Mouse (Mus musculus) midbrain, postnatal 0 days (tissue): ENCODE measurements around the gene Grifin. TPM values are rescaled to one million over a fixed set of nuclear protein-coding genes. Genes with fewer than 3 reads are reported as not detected.

ENCODE experiments used
- ATAC-seq: fragments of 200-750 bp; cut with Nextera tagmentation; 2 replicates; pipeline ENCODE4 v1.8.0; 2017; ENCODE audit warnings: moderate number of reproducible peaks, mild to moderate bottlenecking, moderate TSS enrichment, moderate library complexity; ENCODE audit not compliant: low FRiP score
- DNase-seq: peaks from one replicate; pipeline ENCODE4 v3.0.0-alpha.2; 2015; ENCODE audit warnings: low spot score
- H3K27ac ChIP-seq: fragments of 300-500 bp; sonication (generic); 2 replicates; pipeline ENCODE4 v1.5.1; 2014; ENCODE audit warnings: low read depth, mild to moderate bottlenecking, low read length, mixed read lengths
- H3K27me3 ChIP-seq: fragments of 300-500 bp; sonication (generic); 2 replicates; pipeline ENCODE4 v1.6.1; 2014; ENCODE audit warnings: low read length, control low read depth, mixed read lengths; ENCODE audit not compliant: insufficient read depth
- H3K36me3 ChIP-seq: fragments of 300-500 bp; sonication (generic); 2 replicates; pipeline ENCODE4 v1.6.1; 2014; ENCODE audit warnings: low read length, control low read depth, mixed read lengths; ENCODE audit not compliant: insufficient read depth
- H3K4me1 ChIP-seq: fragments of 300-500 bp; sonication (generic); 2 replicates; pipeline ENCODE4 v1.6.1; 2014; ENCODE audit warnings: mild to moderate bottlenecking, control low read depth, antibody characterized with exemption, low read length, mixed read lengths; ENCODE audit not compliant: insufficient read depth
- H3K4me2 ChIP-seq: fragments of 300-500 bp; sonication (generic); 2 replicates; pipeline ENCODE4 v1.6.1; 2014; ENCODE audit warnings: low read depth, mild to moderate bottlenecking, low read length, mixed read lengths; ENCODE audit not compliant: poor library complexity, severe bottlenecking
- H3K4me3 ChIP-seq: fragments of 300-500 bp; sonication (generic); 2 replicates; pipeline ENCODE4 v1.5.1; 2014; ENCODE audit warnings: low read depth, mild to moderate bottlenecking, low read length, moderate library complexity
- H3K9ac ChIP-seq: fragments of 300-500 bp; sonication (generic); replicated peaks from 2 replicates; pipeline ENCODE4 v1.6.1; 2014; ENCODE audit warnings: mild to moderate bottlenecking, low read length, moderate library complexity, mixed read lengths; ENCODE audit not compliant: poor library complexity, severe bottlenecking
- H3K9me3 ChIP-seq: fragments of 300-500 bp; sonication (generic); 2 replicates; pipeline ENCODE4 v1.6.1; 2016; ENCODE audit warnings: low read length, control low read depth
- CTCF ChIP-seq: IDR thresholded peaks from 2 replicates; pipeline ENCODE4 v1.5.1; 2016; ENCODE audit warnings: antibody characterized with exemption, mild to moderate bottlenecking
- whole genome bisulfite sequencing: fragments of 180-500 bp; shearing (Covaris S2); extraction: QIAGEN DNeasy Blood & Tissue Kit; methylation state at CpG from one replicate; pipeline ENCODE4 v1.1.7; 2014; 5-methylcytosine and 5-hydroxymethylcytosine counted together
- polyA plus RNA-seq: library from polyadenylated mRNA; unstranded; fragments of >200 nt; fragmentation: Nextera tagmentation; extraction: Ambion mirVana; gene quantifications from 2 replicates; pipeline ENCODE4 v1.2.1, GENCODE M21; 2015
- total RNA-seq: library from RNA; depleted of rRNA; stranded (reverse); fragments of >200 nt; gene quantifications from 2 replicates; pipeline ENCODE4 v1.2.3, GENCODE M21; 2014

Grifin gene
- total and polyA plus RNA-seq, 2 experiments from 2014 or later: not detected

DNA sequence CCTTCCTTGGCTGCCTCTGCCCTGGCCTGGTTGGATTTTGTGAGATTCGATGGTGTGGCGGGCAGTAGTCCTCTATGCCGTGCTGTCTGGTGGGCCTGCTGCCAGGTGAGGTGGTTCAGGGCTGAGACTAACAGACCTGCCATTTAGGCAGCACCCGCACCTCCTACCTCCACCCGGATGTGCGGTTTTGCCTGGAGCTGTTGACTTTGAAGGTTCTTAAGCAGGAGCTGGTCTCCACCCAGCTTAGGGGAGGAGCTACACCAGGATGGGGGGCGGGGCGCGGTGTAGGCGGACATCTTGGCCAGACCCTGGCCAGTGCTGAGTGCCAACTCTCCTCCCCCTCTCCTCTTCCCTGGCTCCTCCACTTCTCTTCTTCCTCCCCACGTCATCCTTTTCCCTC, 2.5 kb upstream of the Grifin start:
- no peaks in the 10 kb centered on the region for H3K27me3 ChIP-seq
- no peak for DNase-seq
- TF ChIP-seq CTCF: no peak
- no peaks in the 10 kb centered on the region for H3K4me1 ChIP-seq
- H3K9me3 ChIP-seq: no peaks in the 10 kb centered on the region
- H3K36me3 ChIP-seq: no peaks in the 10 kb centered on the region
- no peak for ATAC-seq
- H3K4me3 ChIP-seq: no peak overlapping the region
- WGBS: 57% methylated on average over 11 of the region's 11 CpGs
- no peak overlapping the region for H3K4me2 ChIP-seq
- no peak overlapping the region for H3K9ac ChIP-seq
- H3K27ac ChIP-seq: no peak overlapping the region

DNA sequence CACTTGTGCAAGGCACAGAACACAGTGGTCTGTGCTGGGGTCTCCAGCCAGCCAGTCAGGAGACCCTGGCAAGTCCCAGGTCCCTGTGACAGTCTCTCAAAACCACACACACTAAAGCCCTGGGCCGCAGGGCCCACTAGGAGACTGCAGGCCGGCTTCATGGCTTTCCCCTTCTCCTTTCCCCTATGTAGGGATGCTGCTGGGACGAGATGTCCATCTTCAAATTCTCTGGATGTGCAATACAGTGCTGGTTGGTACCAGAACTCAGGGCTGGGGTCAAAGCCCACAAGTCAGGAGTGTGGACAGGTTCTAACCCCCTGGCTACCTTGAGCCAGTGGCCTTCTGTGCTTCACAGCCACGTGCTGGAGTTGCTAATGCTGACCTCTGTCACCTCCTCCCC, 1.4 kb upstream of the Grifin start:
- H3K9me3 ChIP-seq: no peaks in the 10 kb centered on the region
- no peak for TF ChIP-seq CTCF
- no peaks in the 10 kb centered on the region for H3K4me1 ChIP-seq
- no peak for DNase-seq
- no peak overlapping the region for H3K27ac ChIP-seq
- no peaks in the 10 kb centered on the region for H3K36me3 ChIP-seq
- no peak overlapping the region for H3K9ac ChIP-seq
- H3K27me3 ChIP-seq: no peaks in the 10 kb centered on the region
- 72% methylated on average over 4 of the region's 4 CpGs for WGBS
- H3K4me2 ChIP-seq: no peak overlapping the region
- no peak overlapping the region for H3K4me3 ChIP-seq
- ATAC-seq: peak; percentile 1; the same call in 1 of the 2 replicates

DNA sequence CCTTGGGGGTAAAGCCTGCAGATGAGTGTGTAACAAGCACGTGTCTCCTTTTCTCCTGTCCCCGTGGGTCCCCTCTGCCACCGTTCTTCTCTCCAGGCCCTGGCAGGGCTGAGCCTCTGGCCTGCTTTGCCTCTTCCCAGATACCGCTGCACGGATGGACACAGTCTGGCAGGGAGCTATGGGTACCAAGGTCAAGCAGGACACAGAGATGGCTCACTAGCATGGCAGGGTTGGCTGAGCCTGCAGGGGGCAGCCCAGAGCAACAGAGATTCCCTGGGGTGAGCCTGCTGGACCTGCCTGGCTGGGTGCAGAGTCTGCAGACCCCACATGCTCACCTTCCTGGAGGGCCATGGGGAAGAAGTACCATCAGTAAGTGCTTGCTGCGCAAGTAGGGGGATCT, 985 bp upstream of the Grifin start:
- peak; percentile 40 for DNase-seq
- no peak overlapping the region for H3K27ac ChIP-seq

GRCm38 (mm10) chr5:140565451-140565850, 580 bp upstream of the Grifin start:
- no peaks in the 10 kb centered on the region for H3K27me3 ChIP-seq
- no peaks in the 10 kb centered on the region for H3K4me1 ChIP-seq
- WGBS: 21% methylated on average over 5 of the region's 5 CpGs
- no peak overlapping the region for H3K4me2 ChIP-seq
- peak; percentile 40 for DNase-seq
- H3K9ac ChIP-seq: no peak overlapping the region
- no peak overlapping the region for H3K4me3 ChIP-seq
- no peak for TF ChIP-seq CTCF
- H3K9me3 ChIP-seq: no peaks in the 10 kb centered on the region
- H3K36me3 ChIP-seq: no peaks in the 10 kb centered on the region
- ATAC-seq: peak; percentile 68; the same call in 1 of the 2 replicates
- no peak overlapping the region for H3K27ac ChIP-seq

More for the DNA sequence above, 985 bp upstream of the Grifin start:
- peak; percentile 58 for TF ChIP-seq CTCF
- Histone ChIP-seq H3K36me3 (no peaks in the 10 kb centered on the region), H3K9ac (no peak overlapping the region), H3K4me1 (no peaks in the 10 kb centered on the region), H3K4me3 (no peak overlapping the region), H3K4me2 (no peak overlapping the region), H3K27me3 (no peaks in the 10 kb centered on the region), H3K9me3 (no peaks in the 10 kb centered on the region)
- WGBS: 46% methylated on average over 6 of the region's 6 CpGs
- peak; percentile 50; the same call in 1 of the 2 replicates for ATAC-seq

- no peak overlapping the region for H3K9ac ChIP-seq
Measured at GRCm38 (mm10) chr5:140562601-140563000, 2.3 kb downstream of the Grifin start.

DNA sequence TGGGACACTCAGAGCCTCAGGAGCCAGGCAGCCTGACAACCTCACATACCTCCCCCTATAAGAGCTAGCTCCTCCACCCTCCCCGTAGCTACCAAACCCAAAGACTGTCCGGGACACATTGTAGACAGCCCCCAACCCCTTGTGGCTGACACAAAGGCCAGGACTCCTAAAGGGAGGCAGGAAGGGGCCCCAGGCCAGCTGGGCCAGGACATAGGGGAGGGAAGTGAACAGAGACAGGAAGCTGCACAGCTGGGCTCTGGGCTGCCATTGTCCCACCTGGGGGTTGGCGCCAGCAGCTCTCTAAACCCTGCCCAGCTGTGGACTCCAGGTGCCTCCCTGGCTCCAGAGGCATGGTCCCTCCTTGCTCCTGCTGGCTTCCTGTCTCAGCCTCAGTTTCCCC, 8.0 kb downstream of the Grifin start:
- DNase-seq (no peak), ATAC-seq (no peak)
- no peak for TF ChIP-seq CTCF
- no peak overlapping the region for H3K4me3 ChIP-seq
- H3K9ac ChIP-seq: no peak overlapping the region
- H3K27me3 ChIP-seq: no peaks in the 10 kb centered on the region
- H3K4me2 ChIP-seq: no peak overlapping the region
- no peaks in the 10 kb centered on the region for H3K36me3 ChIP-seq
- H3K4me1 ChIP-seq: no peaks in the 10 kb centered on the region
- no peak overlapping the region for H3K27ac ChIP-seq
- WGBS: 50% methylated on average over 3 of the region's 3 CpGs
- no peaks in the 10 kb centered on the region for H3K9me3 ChIP-seq

More at GRCm38 (mm10) chr5:140562601-140563000, 2.3 kb downstream of the Grifin start:
- 78% methylated on average over 9 of the region's 9 CpGs for WGBS
- no peak for TF ChIP-seq CTCF
- Histone ChIP-seq H3K27me3 (no peaks in the 10 kb centered on the region), H3K36me3 (no peaks in the 10 kb centered on the region), H3K27ac (no peak overlapping the region), H3K4me1 (no peaks in the 10 kb centered on the region), H3K9me3 (no peaks in the 10 kb centered on the region), H3K4me3 (no peak overlapping the region), H3K4me2 (no peak overlapping the region)
- ATAC-seq (no peak), DNase-seq (no peak)
